Mouse (Mus musculus) G1E (cell line): Measurements from ENCODE around the gene Rgs7.

Experiments used
- CTCF ChIP-seq: IDR thresholded peaks from 2 replicates; pipeline ENCODE4 v1.5.1; 2012; ENCODE audit warnings: low read depth, low read length, inconsistent platforms, mixed read lengths
- GATA1 ChIP-seq: IDR thresholded peaks from 2 replicates; pipeline ENCODE4 v1.6.1; 2012; ENCODE audit warnings: borderline replicate concordance, low read length, inconsistent platforms, mixed read lengths
- TAL1 ChIP-seq: conservative IDR thresholded peaks from 2 replicates; pipeline ENCODE4 v1.6.1; 2012; ENCODE audit warnings: low read depth, low read length, inconsistent platforms, mixed read lengths

DNA sequence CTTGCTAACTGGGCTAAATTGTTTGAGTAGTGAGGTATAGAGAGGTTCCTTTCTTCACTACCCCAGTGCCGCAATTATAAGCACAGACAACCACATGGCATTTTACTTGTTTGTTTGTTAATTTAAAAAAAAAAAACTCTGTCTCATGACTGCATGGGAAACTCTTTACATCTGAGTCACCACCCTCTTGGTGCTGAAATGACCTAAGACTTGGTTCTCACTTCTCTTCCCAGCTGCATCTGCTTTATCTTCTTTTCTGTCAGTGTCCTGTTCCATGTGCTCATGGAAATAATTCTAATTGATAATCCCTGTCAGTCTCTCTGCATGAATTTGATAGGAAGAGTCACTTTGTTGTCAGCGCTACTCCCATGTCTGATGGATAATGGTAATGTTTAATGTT is 272.7 kb downstream of the Rgs7 start:
- no peak for TF ChIP-seq CTCF
- no peak for TF ChIP-seq GATA1
- TF ChIP-seq TAL1: no peak
